Mouse (Mus musculus): ENCODE results near the gene Pappa.

Pappa gene

DNA sequence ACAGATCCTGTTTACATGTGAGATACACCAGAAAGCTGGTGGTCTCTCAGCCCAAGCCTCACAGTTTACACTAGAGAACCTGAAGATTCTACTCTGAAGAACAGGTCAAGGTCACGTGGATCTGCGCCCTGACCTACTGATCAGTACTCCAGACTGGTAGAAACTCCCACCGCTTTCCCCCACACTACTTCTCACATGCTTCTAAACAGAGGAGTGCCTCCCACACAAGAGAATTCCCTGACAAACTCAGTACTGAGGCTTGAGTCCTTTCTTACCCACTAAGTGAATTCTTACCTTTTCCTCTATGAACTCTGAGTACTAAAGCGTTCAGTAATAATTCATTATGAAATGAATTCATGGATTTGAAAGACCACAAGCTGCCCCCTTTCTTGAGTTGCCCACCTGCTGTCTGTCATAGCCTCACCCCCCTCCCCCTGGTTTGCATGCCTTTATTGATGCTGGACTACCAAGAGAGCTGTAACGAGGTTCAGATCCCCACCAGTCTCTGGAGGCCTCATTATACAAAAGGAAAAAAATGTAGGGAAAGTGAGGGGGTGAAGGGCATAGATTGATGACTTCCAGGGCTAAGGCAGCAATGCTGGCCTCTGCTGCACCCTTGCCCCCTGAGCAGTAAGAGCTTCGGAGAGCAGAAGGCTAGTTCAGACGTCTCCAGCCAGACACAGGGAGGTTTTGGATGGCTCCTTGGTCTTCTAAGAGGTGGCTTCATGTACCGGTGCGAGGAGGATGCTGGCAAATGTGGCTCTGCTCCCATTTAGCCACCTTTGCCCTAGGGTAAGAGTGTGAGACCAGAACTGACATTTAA lies 204.7 kb downstream of the Pappa start:
- no peak for DNase-seq (ENCODE audit: low read depth)

DNA sequence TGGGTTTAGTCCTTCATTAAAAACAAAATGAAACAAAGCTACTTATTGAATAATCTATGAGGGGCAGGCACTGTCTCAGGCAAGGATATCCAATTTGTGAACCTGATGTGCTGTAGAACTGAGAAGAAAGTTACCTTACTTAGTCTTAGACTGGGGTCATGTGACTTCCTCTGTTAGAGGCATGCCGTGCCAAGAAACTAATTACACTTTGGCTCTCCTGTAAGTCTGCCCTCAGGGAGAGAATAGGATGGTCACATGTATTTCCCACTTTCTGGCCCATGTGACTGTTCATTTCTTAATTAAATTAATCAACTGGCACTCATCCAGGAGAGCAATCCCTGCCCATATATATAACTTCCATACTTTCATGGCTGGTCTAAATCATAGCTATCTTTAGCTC lies 209.7 kb downstream of the Pappa start:
- DNase-seq (ENCODE audit: low read depth) = no peak

GRCm38 (mm10) chr4:65341766-65342165 lies 217.8 kb downstream of the Pappa start:
- no peak for DNase-seq (ENCODE audit: low read depth)

DNA sequence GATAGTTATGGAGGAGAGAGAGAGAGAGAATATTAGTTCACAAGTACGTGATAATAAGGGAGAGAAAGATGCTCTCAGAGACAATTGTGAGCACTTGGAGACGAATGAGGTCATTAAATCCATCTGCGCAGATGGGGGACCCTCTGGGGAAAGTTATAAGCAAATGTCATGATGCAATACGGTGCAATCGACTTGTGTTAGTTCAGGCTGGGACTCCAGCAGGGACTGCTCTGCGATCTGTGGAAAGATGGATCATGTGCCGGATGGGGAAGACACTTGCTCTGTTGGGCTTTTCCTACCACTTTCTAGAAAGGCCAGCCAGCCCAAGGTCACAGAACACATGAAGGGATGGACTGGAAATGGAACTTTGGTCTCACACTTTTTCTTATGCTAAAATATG lies 226.5 kb downstream of the Pappa start:
- no peak for DNase-seq (ENCODE audit: low read depth)

- peak; percentile 53 for DNase-seq (ENCODE audit: low read depth)
Measured at GRCm38 (mm10) chr4:65354580-65354979, 230.6 kb downstream of the Pappa start.

DNA sequence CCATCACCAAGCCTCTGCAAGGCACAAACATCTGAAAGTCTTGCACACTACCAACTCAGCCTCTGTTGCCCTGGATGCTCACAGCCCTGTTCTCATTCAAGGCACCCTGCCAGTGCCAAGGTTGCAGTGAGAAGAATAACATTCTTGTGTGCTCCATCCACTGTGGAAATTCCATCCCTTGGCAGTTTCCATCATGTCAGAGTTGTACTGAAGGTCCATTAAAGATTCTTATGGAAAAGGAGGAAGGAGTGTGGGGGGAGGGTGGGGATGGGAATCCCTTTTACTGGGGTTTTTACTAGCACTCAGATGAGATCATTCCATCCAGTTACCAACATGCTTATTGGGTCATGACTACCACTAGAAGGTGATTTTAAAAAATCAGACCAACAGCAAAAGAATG lies 243.2 kb downstream of the Pappa start:
- DNase-seq (ENCODE audit: low read depth) = no peak

DNA sequence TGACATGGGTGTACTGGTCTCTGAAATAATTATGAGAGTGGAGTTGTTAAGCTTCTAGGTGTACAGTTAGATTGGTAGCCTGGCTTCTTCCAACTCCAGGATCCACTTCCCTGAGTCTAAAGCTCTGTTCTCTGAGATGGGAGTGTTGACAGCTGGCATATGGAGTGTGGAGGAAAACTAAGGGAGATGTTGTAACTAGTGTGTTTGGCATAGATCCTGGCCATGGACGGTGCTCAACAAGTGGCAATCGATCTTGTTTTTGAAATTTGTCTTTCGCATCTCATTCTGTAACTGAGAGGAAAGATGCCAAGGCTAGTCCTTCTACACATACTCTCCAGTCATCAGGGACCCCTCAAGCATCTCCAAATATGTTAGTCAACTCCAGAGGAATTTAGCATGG lies 248.8 kb downstream of the Pappa start:
- peak; percentile 73 for DNase-seq (ENCODE audit: low read depth)

DNA sequence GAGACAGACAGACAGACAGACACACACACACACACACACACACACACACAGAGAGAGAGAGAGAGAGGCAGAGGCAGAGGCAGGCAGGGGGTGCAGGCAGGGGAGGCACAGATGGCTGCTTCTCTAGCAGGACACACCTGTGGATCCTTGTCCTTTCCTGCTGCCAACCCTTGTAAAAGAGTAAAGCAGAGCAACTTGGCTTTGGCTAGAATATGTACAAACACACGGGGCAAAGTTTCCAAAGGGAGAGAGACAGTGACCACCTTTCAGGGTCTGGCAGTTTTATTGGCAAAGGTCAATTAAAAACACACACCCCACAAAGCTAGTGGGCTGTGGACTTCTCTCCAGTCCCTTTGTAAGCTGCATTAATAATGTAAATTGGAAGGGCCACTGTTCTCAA lies 249.9 kb downstream of the Pappa start:
- no peak for DNase-seq (ENCODE audit: low read depth)

GRCm38 (mm10) chr4:65376571-65376970 lies 252.6 kb downstream of the Pappa start:
- no peak for DNase-seq (ENCODE audit: low read depth)

GRCm38 (mm10) chr4:65379461-65379860 lies 255.5 kb downstream of the Pappa start:
- no peak for DNase-seq (ENCODE audit: low read depth)

DNA sequence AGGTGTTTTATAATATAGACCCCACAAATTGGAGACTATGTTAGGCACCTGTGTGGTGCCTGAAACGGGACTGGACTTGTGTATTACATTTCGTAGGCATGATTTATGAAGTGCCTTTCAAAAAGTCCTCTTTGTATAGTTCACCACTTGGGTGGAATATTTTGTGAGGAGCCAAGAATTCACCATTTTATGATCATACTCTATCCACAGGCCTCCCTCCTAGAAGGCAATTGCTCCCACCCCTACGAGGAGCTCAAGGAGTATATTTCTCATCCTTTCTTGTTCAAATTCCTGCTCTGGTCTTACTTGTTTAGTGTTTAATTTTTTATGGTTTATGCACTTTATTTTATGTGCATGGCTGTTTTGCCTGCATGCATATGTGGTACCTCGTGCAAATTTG lies 259.1 kb downstream of the Pappa start:
- DNase-seq (ENCODE audit: low read depth) = no peak

GRCm38 (mm10) chr4:65391001-65391400 lies 267.0 kb downstream of the Pappa start:
- no peak for DNase-seq (ENCODE audit: low read depth)

GRCm38 (mm10) chr4:65396806-65397205 lies 272.8 kb downstream of the Pappa start:
- DNase-seq (ENCODE audit: low read depth) = no peak

DNA sequence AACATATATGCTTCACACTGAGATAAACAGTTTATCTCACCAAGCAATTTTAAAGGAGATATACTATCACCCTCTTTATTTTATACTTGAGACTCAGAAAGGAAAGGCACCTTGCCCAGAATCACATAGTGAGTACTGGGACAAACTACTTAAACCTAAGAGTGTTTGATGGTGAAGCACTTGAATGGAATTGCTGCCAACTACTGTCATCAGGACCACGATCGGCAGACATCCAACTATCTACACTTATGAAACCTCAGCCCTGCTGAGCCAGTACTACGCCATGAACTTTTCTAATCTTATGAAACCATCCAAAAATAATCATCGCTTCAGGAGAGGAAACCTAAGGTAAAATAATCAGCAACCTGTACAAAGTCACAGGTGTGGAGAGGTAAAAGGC lies 275.5 kb downstream of the Pappa start:
- no peak for DNase-seq (ENCODE audit: low read depth)

DNA sequence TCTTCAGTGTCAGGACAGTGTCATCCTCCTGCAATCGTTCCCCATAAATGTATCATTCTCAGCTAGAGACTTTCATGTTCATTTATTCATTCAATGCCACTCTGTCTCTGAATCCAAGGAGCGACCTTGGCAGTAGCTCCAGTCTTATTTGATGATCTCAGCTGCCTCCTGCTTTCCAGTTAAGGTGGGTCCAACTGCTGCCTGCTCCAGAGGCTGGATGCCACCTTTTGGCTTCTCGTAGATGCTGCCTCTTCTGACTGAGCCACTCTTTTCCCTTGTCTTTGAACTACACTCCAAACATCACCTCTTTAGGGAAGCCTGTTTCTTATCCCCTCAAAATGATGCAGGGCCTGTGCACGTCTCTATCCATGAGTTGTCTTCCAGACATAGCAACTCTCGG lies 278.3 kb downstream of the Pappa start:
- no peak for DNase-seq (ENCODE audit: low read depth)

GRCm38 (mm10) chr4:65402836-65403634 lies 279.1 kb downstream of the Pappa start:
- no peak for DNase-seq (ENCODE audit: low read depth)
